Mouse (Mus musculus): Measurements from ENCODE around the gene Epdr1. TPM values are rescaled to one million over a fixed set of nuclear protein-coding genes. Genes with fewer than 3 reads are reported as not detected.

Epdr1 gene
- 2.7 TPM for polyA plus RNA-seq (2015; fragmentation: Illumina TruSeq; extraction: RNeasy Lipid Tissue Mini Kit (QIAGEN cat#74804); ENCODE audit: insufficient read depth, low read depth, low replicate concordance)

GRCm38 (mm10) chr13:19619216-19619927, at the start of gene Epdr1:
Gene Epdr1, minus strand, starts transcription at chr13:19619927.

GRCm38 (mm10) chr13:19622573-19623227, 3.0 kb upstream of the Epdr1 start, which contains the start of gene Sfrp4:
Gene Sfrp4, plus strand, starts transcription at chr13:19623104.

Other genes starting within 250 kb of the Epdr1 start
- gene Stard3nl, start 224.1 kb downstream of the Epdr1 start, polyA plus RNA-seq (2015; fragmentation: Illumina TruSeq; extraction: RNeasy Lipid Tissue Mini Kit (QIAGEN cat#74804); ENCODE audit: insufficient read depth, low read depth, low replicate concordance), result 15.5 TPM
- gene Sfrp4, start 3.2 kb upstream of the Epdr1 start, polyA plus RNA-seq (2015; fragmentation: Illumina TruSeq; extraction: RNeasy Lipid Tissue Mini Kit (QIAGEN cat#74804); ENCODE audit: insufficient read depth, low read depth, low replicate concordance), result 2.4 TPM
- gene Nme8, start 77.9 kb upstream of the Epdr1 start, polyA plus RNA-seq (2015; fragmentation: Illumina TruSeq; extraction: RNeasy Lipid Tissue Mini Kit (QIAGEN cat#74804); ENCODE audit: insufficient read depth, low read depth, low replicate concordance), result not detected
- gene Gpr141, start 204.3 kb upstream of the Epdr1 start, polyA plus RNA-seq (2015; fragmentation: Illumina TruSeq; extraction: RNeasy Lipid Tissue Mini Kit (QIAGEN cat#74804); ENCODE audit: insufficient read depth, low read depth, low replicate concordance), result not detected